Mouse (Mus musculus): ENCODE data around the gene Vnn3.

GRCm38 (mm10) chr10:23816241-23816640 is 35.0 kb upstream of the Vnn3 start:
- TF ChIP-seq CTCF (IDR thresholded peaks at IDR 0.05; ENCODE audit: extremely low read depth, insufficient read length, insufficient replicate concordance, low read depth, low read length), result no peak
- no peak for TF ChIP-seq POLR2A (IDR thresholded peaks at IDR 0.05; ENCODE audit: low read depth, low read length)
